Comparison of ENCODE assay signal across 20 mouse cellular contexts in genomic region chr6:41152101-41152500, GRCm38 (mm10).
DNase-seq lines count a peak whose midpoint lies in the region; ATAC-seq lines count a peak whose summit lies in the region.
"Had no signal": no experiment of that assay in that cellular context is flagged by ENCODE, and none has a peak within 500 bp of the region (broad histone marks: within the 10 kb centered on the region; RNA-seq: fewer than 3 reads in every experiment).

No protein-coding gene starts in this region.

- peak; percentile 48 for DNase-seq in thymus, postnatal 0 days (ENCODE audit: low spot score)
- no peak for DNase-seq in thymus, postnatal 4 days
- DNase-seq in lung, postnatal 4 days = no peak
- DNase-seq in cerebellum, postnatal 10 days = no peak
- DNase-seq: adrenal gland, postnatal 10 days; cerebellum, adult 11-12 months; cerebellum, adult 9-11 months; gastrocnemius, postnatal 10 days; heart, adult 2 months; heart, postnatal 14 days had no signal

- H3K36me3 ChIP-seq in intestine, embryonic 15.5 days = no peaks in the 10 kb centered on the region
- H3K36me3 ChIP-seq: embryonic facial prominence, embryonic 13.5 days; forebrain, embryonic 12.5 days; heart, embryonic 15.5 days; hindbrain, embryonic 10.5 days; hindbrain, embryonic 15.5 days had no signal

- no peak overlapping the region for H3K9ac ChIP-seq in intestine, embryonic 15.5 days
- H3K9ac ChIP-seq: embryonic facial prominence, embryonic 13.5 days; forebrain, embryonic 12.5 days; heart, embryonic 15.5 days; hindbrain, embryonic 15.5 days had no signal

- no peaks in the 10 kb centered on the region for H3K27me3 ChIP-seq in intestine, embryonic 15.5 days (replicated peaks)
- H3K27me3 ChIP-seq: embryonic facial prominence, embryonic 13.5 days; forebrain, embryonic 12.5 days; heart, embryonic 15.5 days; hindbrain, embryonic 15.5 days had no signal

- H3K4me3 ChIP-seq in intestine, embryonic 15.5 days (replicated peaks) = no peak overlapping the region
- H3K4me3 ChIP-seq: embryonic facial prominence, embryonic 13.5 days; forebrain, embryonic 12.5 days; heart, adult 2 months; heart, embryonic 15.5 days; hindbrain, embryonic 10.5 days; hindbrain, embryonic 15.5 days had no signal

- no peak overlapping the region for H3K27ac ChIP-seq in intestine, embryonic 15.5 days
- H3K27ac ChIP-seq: embryonic facial prominence, embryonic 13.5 days; forebrain, embryonic 12.5 days; heart, adult 2 months; heart, embryonic 15.5 days; hindbrain, embryonic 10.5 days; hindbrain, embryonic 15.5 days had no signal

- ATAC-seq in hematopoietic stem cell, adult 5-6 weeks (replicated peaks in 1 of 2; ENCODE audit: insufficient read depth in 1 of 2, low FRiP score in 2 of 2, low TSS enrichment in 1 of 2, low read depth in 1 of 2, poor library complexity in 2 of 2, severe bottlenecking in 2 of 2) = 0 out of 4 replicates have a peak, but pooled peaks have one; percentile 39 to 42
- peak; percentile 65 for ATAC-seq in megakaryocyte progenitor cell, adult 5-6 weeks (replicated peaks; ENCODE audit: poor library complexity)
- ATAC-seq in intestine, embryonic 15.5 days = no peak
- ATAC-seq: forebrain, embryonic 16.5 days had no signal

- H3K4me2 ChIP-seq in intestine, embryonic 15.5 days (replicated peaks) = no peak overlapping the region
- H3K4me2 ChIP-seq: embryonic facial prominence, embryonic 13.5 days; forebrain, embryonic 12.5 days; heart, embryonic 11.5 days; heart, embryonic 15.5 days; hindbrain, embryonic 15.5 days had no signal

- 78% methylated on average over 7 of the region's 7 CpGs for WGBS in intestine, embryonic 15.5 days

- H3K4me1 ChIP-seq in intestine, embryonic 15.5 days (replicated peaks) = no peaks in the 10 kb centered on the region
- H3K4me1 ChIP-seq: embryonic facial prominence, embryonic 13.5 days; forebrain, embryonic 12.5 days; heart, embryonic 15.5 days; hindbrain, embryonic 10.5 days; hindbrain, embryonic 15.5 days had no signal

- H3K9me3 ChIP-seq in intestine, embryonic 15.5 days = no peaks in the 10 kb centered on the region
- H3K9me3 ChIP-seq: embryonic facial prominence, embryonic 13.5 days; forebrain, embryonic 12.5 days; heart, embryonic 15.5 days; hindbrain, embryonic 10.5 days; hindbrain, embryonic 15.5 days had no signal
